Mouse (Mus musculus): ENCODE data around the gene Pde11a. TPM values are rescaled to one million over a fixed set of nuclear protein-coding genes. Genes with fewer than 3 reads are reported as not detected.

Pde11a gene
- polyA plus RNA-seq, 1 experiment from 2014 or later, result 0.06 TPM

GRCm38 (mm10) chr2:76362111-76362510 lies 23.5 kb upstream of the Pde11a start:
- H3K4me2 ChIP-seq, result no peak overlapping the region
- 46% methylated on average over 2 of the region's 2 CpGs for WGBS
- H3K27ac ChIP-seq (ENCODE audit: poor library complexity, severe bottlenecking), result no peak overlapping the region
- no peak for ATAC-seq (ENCODE audit: insufficient number of reproducible peaks, low FRiP score)
- no peaks in the 10 kb centered on the region for H3K9me3 ChIP-seq (replicated peaks)
- no peaks in the 10 kb centered on the region for H3K4me1 ChIP-seq (replicated peaks)
- H3K36me3 ChIP-seq, result no peaks in the 10 kb centered on the region
- no peaks in the 10 kb centered on the region for H3K27me3 ChIP-seq (replicated peaks)
- no peak overlapping the region for H3K4me3 ChIP-seq
- no peak overlapping the region for H3K9ac ChIP-seq

DNA sequence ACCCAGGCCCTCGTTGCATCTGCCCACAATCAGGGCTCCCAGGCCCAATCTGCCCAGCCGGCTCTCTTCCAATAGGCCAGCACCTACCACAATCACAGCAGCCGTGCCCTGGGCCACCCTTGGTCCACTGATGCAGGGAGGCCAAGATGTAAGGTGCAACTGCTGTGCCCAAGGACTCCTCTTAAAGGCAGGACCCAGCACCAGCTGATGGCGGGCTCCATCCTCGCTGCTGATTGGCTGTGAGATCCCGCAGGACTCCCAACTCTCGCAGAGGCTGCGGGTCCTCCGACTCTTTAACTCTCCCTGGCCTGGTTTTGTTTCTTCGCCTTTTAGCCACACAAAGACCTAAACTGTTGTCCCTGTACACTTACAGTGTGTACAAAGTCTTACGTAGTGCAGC lies 21.7 kb upstream of the Pde11a start, which contains the start of gene Cyct:
Cyct (minus strand) TSS at position 225 of the 400 bp plus-strand sequence.
- no peaks in the 10 kb centered on the region for H3K9me3 ChIP-seq (replicated peaks)
- no peaks in the 10 kb centered on the region for H3K4me1 ChIP-seq (replicated peaks)
- no peak within 1 kb of the TSS for H3K9ac ChIP-seq
- H3K27ac ChIP-seq (ENCODE audit: poor library complexity, severe bottlenecking), result no peak within 1 kb of the TSS
- no peak within 1 kb of the TSS for H3K4me3 ChIP-seq
- no peaks in the 10 kb centered on the region for H3K36me3 ChIP-seq
- no peaks in the 10 kb centered on the region for H3K27me3 ChIP-seq (replicated peaks)
- whole genome bisulfite sequencing, result 86% methylated on average over 11 of the region's 11 CpGs
- ATAC-seq (ENCODE audit: insufficient number of reproducible peaks, low FRiP score), result no peak
- no peak within 1 kb of the TSS for H3K4me2 ChIP-seq

DNA sequence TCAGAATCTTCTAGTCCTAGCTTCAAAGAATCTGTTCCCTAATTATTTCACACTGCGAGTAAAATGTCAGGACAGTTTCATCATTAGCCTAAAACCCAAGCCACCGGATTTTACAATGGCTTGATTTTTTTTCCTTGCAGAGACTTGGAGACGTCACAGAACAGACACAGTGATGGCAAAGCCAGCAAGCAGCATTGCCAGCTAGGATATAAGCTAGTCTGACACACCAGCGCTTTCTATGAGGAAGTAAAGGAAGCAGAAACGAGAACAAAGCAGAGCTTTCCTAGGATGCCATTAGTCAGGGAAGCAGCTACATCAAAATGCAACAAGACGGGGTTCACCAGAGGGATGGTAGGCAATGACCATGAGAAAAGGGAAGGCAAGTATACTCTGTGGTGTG lies 9.3 kb upstream of the Pde11a start:
- no peaks in the 10 kb centered on the region for H3K4me1 ChIP-seq (replicated peaks)
- no peak for ATAC-seq (ENCODE audit: insufficient number of reproducible peaks, low FRiP score)
- WGBS, result 73% methylated on average over 6 of the region's 6 CpGs
- no peak overlapping the region for H3K4me3 ChIP-seq
- no peak overlapping the region for H3K27ac ChIP-seq (ENCODE audit: poor library complexity, severe bottlenecking)
- no peaks in the 10 kb centered on the region for H3K36me3 ChIP-seq
- H3K9ac ChIP-seq, result no peak overlapping the region
- H3K4me2 ChIP-seq, result no peak overlapping the region
- no peaks in the 10 kb centered on the region for H3K9me3 ChIP-seq (replicated peaks)
- H3K27me3 ChIP-seq (replicated peaks), result no peaks in the 10 kb centered on the region

DNA sequence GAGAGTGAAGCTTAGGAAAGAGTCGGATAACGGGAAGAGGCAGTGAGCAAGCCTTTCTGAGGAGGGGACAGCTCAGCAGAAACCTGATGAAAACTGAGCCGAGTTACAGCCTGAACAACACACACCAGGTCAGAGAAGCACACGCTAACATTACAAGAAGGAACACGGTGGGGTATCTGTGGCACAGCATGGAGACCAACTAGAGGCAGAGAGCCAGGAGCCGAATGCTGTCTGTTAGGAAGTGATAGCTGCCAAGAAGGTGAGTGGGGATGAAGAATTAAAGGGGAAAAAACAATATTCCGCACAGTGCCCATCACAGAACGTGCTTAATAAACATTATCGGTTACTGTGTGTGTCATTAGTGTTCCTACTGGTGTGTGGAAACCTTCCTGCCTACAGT lies 3.6 kb upstream of the Pde11a start:
- Histone ChIP-seq H3K27me3 (replicated peaks) (peaks cover 29% of the 10 kb centered on the region), H3K36me3 (no peaks in the 10 kb centered on the region), H3K4me1 (replicated peaks) (peaks cover 9% of the 10 kb centered on the region), H3K4me3 (no peak overlapping the region), H3K4me2 (no peak overlapping the region), H3K9ac (no peak overlapping the region), H3K27ac (ENCODE audit: poor library complexity, severe bottlenecking) (no peak overlapping the region), H3K9me3 (replicated peaks) (no peaks in the 10 kb centered on the region)
- WGBS, result 82% methylated on average over 9 of the region's 9 CpGs
- no peak for ATAC-seq (ENCODE audit: insufficient number of reproducible peaks, low FRiP score)

DNA sequence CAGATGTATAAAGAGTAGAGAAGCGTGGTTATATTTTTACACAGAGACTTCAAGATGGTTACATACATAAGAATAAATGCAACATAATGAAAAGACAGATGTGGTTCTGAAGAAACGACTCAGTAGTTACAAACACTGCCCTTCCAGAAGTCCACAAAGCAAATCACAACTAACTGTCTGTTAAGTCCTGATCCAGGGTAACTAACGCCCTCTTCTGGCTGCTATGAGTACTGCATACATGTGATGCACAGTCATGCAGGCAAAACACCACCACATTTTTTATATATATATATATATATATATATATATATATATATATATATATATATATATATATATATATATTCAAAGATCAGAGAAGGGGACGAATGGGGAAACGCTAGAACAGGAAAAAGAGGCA lies 4.0 kb downstream of the Pde11a start:
- WGBS, result 79% methylated on average over 5 of the region's 5 CpGs
- Histone ChIP-seq H3K4me2 (no peak overlapping the region), H3K27me3 (replicated peaks) (peaks cover 28% of the 10 kb centered on the region), H3K27ac (ENCODE audit: poor library complexity, severe bottlenecking) (no peak overlapping the region), H3K9me3 (replicated peaks) (no peaks in the 10 kb centered on the region), H3K36me3 (no peaks in the 10 kb centered on the region), H3K4me3 (no peak overlapping the region), H3K4me1 (replicated peaks) (peaks cover 11% of the 10 kb centered on the region), H3K9ac (no peak overlapping the region)
- no peak for ATAC-seq (ENCODE audit: insufficient number of reproducible peaks, low FRiP score)

- ATAC-seq (ENCODE audit: insufficient number of reproducible peaks, low FRiP score), result no peak
- Histone ChIP-seq H3K4me2 (no peak overlapping the region), H3K4me1 (replicated peaks) (0 out of 2 replicates have a peak, but pooled peaks cover 2% of the 10 kb centered on the region), H3K9ac (no peak overlapping the region), H3K27me3 (replicated peaks) (peaks cover 7% of the 10 kb centered on the region; the same call in 1 of the 2 replicates), H3K9me3 (replicated peaks) (no peaks in the 10 kb centered on the region), H3K36me3 (no peaks in the 10 kb centered on the region), H3K27ac (ENCODE audit: poor library complexity, severe bottlenecking) (no peak overlapping the region), H3K4me3 (no peak overlapping the region)
- 57% methylated on average over 11 of the region's 11 CpGs for WGBS
These were observed 6.3 kb downstream of the Pde11a start for GRCm38 (mm10) chr2:76332161-76332805.

DNA sequence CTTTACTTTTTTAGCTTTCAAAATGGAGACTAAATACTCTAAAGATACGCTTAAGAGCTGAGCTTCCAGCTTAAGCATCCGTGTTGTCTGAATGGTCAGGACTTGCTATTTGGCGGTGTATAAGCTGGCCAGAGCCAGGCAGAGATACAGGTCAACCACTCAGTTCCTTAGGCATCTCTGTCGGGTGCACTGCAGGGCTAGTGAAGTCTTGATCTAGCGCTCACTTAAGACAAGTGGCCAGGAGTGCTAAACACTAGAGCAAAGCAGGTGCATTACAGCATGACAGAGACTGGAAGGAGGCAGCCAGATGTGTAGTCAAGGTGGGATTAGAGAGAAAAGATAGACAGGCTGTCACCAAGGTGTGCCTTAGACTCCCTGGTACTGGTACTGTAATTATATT lies 8.5 kb downstream of the Pde11a start:
- Histone ChIP-seq H3K27ac (ENCODE audit: poor library complexity, severe bottlenecking) (no peak overlapping the region), H3K9me3 (replicated peaks) (no peaks in the 10 kb centered on the region), H3K4me3 (no peak overlapping the region), H3K4me1 (replicated peaks) (0 out of 2 replicates have a peak, but pooled peaks cover 2% of the 10 kb centered on the region), H3K9ac (no peak overlapping the region), H3K36me3 (no peaks in the 10 kb centered on the region), H3K27me3 (replicated peaks) (no peaks in the 10 kb centered on the region), H3K4me2 (no peak overlapping the region)
- ATAC-seq (ENCODE audit: insufficient number of reproducible peaks, low FRiP score), result no peak
- 80% methylated on average over 5 of the region's 5 CpGs for WGBS

GRCm38 (mm10) chr2:76326161-76326560 lies 12.4 kb downstream of the Pde11a start:
- WGBS, result 79% methylated on average over 3 of the region's 3 CpGs
- Histone ChIP-seq H3K27ac (ENCODE audit: poor library complexity, severe bottlenecking) (no peak overlapping the region), H3K4me3 (no peak overlapping the region), H3K9me3 (replicated peaks) (no peaks in the 10 kb centered on the region), H3K4me1 (replicated peaks) (no peaks in the 10 kb centered on the region), H3K27me3 (replicated peaks) (no peaks in the 10 kb centered on the region), H3K36me3 (no peaks in the 10 kb centered on the region), H3K4me2 (no peak overlapping the region), H3K9ac (no peak overlapping the region)
- ATAC-seq (ENCODE audit: insufficient number of reproducible peaks, low FRiP score), result no peak

GRCm38 (mm10) chr2:76324463-76324862 lies 14.1 kb downstream of the Pde11a start:
- Histone ChIP-seq H3K9me3 (replicated peaks) (no peaks in the 10 kb centered on the region), H3K27ac (ENCODE audit: poor library complexity, severe bottlenecking) (no peak overlapping the region), H3K4me1 (replicated peaks) (no peaks in the 10 kb centered on the region), H3K4me2 (no peak overlapping the region), H3K36me3 (no peaks in the 10 kb centered on the region), H3K27me3 (replicated peaks) (no peaks in the 10 kb centered on the region), H3K4me3 (no peak overlapping the region), H3K9ac (no peak overlapping the region)
- WGBS, result 82% methylated on average over 5 of the region's 5 CpGs
- ATAC-seq (ENCODE audit: insufficient number of reproducible peaks, low FRiP score), result no peak

DNA sequence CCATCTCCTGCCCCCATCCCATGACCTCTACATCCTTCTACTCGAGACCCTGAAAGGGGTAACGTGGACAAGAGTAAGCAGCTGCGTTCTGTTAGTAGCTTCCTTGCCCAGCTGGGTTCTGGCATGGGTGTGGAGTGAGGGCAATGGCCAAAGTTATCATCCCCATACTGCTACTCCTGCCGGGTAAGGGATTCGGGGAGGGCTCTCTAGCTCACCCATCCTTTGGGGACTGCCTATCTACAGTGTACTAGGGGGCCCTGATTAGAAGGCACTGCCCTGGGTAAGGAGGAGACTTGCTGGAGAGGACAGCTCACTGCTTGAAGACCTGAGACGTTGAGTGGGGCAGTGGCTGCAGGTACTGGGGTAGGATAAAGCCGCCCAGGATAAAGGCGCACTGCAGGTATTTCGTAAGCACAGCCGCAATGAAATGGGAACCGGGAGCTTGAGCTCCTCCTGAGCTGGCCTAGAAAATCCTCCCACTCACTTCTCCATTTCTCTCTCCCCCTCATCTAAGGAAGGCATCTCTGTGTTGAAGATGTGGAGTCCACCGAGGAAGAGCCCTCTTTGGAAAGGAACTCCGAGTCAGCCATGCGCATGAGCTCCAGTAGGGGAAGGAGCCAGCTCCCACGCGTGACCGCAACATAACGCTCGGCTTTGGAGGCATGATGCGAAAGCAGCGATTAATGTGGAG lies 15.2 kb downstream of the Pde11a start:
- Histone ChIP-seq H3K4me3 (no peak overlapping the region), H3K9ac (no peak overlapping the region), H3K9me3 (replicated peaks) (no peaks in the 10 kb centered on the region), H3K4me2 (no peak overlapping the region), H3K36me3 (no peaks in the 10 kb centered on the region), H3K27me3 (replicated peaks) (no peaks in the 10 kb centered on the region), H3K27ac (ENCODE audit: poor library complexity, severe bottlenecking) (no peak overlapping the region), H3K4me1 (replicated peaks) (no peaks in the 10 kb centered on the region)
- WGBS, result 81% methylated on average over 21 of the region's 21 CpGs
- no peak for ATAC-seq (ENCODE audit: insufficient number of reproducible peaks, low FRiP score)

- no peaks in the 10 kb centered on the region for H3K9me3 ChIP-seq (replicated peaks)
- WGBS, result 67% methylated on average over 6 of the region's 6 CpGs
- H3K9ac ChIP-seq, result no peak overlapping the region
- H3K4me3 ChIP-seq, result no peak overlapping the region
- no peak overlapping the region for H3K4me2 ChIP-seq
- no peaks in the 10 kb centered on the region for H3K27me3 ChIP-seq (replicated peaks)
- no peaks in the 10 kb centered on the region for H3K36me3 ChIP-seq
- H3K27ac ChIP-seq (ENCODE audit: poor library complexity, severe bottlenecking), result no peak overlapping the region
- no peaks in the 10 kb centered on the region for H3K4me1 ChIP-seq (replicated peaks)
- ATAC-seq (ENCODE audit: insufficient number of reproducible peaks, low FRiP score), result no peak
These were observed 18.2 kb downstream of the Pde11a start for GRCm38 (mm10) chr2:76320336-76320735.
